Mouse (Mus musculus) ZHBTc4 (cell line): ENCODE results near the gene Zfp64.
A peak's percentile ranks its signal among the peaks of the same experiment; 100 is the strongest.

Experiments
- DNase-seq: peaks from one replicate; pipeline ENCODE4 v3.0.0-alpha.2; 2011; ENCODE audit warnings: low read depth, low spot score

Zfp64 gene

DNA sequence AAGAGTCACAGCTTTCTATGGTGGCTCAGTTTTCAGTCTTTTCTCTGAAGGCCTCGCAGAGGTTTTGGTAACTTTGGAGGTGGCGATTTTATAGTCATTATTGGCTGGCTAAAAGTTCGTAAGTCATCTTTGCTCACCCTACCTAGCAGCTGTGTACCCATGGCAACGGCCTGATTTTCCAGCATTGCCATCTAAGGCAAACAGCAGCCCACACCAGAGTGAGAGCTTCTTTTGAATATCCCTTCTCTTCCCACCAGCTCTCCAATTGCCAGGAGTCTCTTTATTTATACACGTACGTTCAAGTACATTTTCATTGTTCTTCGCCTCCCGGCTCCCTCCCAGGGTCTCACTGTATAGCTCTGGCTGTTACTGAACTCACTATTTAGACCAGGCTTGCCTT is 59.9 kb downstream of the Zfp64 start:
- no peak for DNase-seq

DNA sequence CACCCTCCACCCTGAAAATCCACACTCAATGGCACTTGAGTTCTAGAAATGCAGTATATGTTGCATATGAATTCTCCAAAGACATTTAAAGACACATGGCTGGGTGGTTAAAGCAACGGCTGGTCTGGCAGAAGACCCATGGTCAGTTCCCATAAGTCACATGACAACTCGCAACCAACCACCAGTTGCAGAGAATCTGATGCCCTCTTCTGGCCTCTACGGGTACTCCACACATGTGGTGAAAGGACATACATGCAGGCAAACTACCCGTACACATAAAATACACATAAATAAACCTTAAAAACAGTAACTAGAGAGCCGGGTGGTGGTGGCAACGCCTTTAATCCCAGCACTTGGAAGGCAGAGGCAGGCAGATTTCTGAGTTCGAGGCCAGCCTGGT is 60.6 kb downstream of the Zfp64 start:
- peak; percentile 90 for DNase-seq

DNA sequence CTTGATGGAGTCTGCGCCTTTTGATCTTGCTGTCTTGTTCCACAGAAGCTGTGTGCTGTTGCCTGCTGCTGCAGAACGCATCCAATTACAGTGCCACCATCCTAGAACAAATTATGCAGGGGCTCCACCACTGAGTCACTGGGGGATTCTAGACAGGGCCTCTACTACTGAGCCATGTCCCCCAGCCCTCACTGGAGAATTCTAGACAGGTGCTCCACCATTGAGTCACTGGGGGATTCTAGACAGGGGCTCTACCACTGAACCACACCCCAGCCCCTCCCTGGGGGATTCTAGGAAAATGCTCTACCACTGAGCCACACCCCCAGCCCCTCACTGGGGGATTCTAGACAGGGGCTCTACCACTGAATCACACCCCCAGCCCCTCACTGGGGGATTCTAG is 63.3 kb downstream of the Zfp64 start:
- DNase-seq = no peak

DNA sequence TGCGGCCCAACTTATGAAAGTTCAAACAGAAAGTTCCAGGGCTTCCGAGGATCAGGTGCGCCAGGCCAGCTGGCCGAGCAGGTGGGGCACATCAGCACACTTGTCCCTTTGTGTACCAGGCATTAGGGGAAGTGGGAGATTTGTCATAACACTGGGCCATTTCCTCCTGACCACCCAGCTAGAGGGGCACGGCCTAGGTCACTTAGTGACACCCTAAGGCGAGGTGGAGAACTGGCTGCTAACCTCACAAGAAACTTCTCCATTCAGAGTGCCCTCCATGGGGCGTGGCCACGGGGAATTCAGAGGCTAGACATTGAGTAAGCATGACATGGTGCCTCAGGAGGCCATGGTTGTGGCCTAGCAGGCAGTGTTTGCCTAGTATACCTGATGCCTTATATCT is 70.7 kb downstream of the Zfp64 start:
- DNase-seq = peak; percentile 78

DNA sequence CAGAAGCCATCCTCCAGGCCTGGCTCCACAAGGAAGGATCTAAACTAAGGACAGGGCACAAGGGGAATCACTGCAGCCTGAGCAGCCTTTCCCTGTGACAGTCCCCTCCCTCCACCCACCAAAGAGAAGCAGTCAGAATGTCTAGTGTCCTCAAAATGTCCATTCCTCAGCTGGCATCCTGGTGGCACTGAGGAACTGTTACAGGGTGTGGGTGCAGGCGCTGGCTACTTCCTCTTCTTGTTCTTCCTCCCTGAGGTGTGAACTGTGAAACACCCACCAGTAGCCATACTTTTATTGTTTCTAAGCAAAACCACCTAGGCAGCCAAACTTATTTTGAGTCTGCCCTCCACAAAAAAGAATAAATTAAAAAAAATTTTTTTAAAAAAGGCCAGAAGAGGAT is 72.4 kb downstream of the Zfp64 start:
- no peak for DNase-seq

DNA sequence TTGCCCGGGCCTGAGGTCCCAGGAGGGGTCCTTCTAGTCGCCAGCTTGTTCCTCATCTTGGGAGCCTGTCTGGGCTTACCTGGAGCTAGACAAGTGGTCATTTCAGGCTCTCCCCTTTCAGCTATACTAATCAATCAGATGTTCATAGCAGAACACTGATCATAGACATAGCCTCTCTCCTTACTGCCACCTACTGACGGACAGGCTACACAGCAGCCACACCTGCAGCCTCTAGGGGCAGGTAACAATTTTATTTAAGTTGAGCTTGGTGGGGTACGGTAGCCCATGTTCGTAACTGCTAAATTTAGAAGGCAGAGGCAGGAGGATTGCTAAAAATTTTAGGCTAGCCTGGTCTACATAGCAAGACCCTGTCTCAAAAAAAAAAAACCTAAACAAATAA is 73.5 kb downstream of the Zfp64 start:
- peak; percentile 67 for DNase-seq

DNA sequence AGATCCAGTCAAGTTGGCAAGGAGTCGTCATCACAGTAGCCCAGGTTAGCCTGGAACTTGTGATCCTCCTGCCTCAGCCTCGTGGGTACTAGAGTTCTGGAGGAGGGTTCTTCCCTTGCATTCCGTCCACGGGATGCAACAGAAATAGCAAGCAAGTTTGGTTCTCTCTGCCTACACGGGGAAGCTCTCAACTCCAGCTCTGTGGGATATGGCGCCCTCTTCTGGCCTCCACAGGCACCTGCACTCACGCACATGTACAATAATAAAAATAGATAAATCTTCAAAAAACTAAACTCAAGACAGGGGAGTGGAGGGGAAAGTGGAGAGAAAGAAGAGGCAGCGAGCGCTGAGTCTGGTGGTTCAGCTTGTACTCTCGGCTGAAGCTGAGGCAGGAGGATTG is 75.8 kb downstream of the Zfp64 start:
- DNase-seq = peak; percentile 89

DNA sequence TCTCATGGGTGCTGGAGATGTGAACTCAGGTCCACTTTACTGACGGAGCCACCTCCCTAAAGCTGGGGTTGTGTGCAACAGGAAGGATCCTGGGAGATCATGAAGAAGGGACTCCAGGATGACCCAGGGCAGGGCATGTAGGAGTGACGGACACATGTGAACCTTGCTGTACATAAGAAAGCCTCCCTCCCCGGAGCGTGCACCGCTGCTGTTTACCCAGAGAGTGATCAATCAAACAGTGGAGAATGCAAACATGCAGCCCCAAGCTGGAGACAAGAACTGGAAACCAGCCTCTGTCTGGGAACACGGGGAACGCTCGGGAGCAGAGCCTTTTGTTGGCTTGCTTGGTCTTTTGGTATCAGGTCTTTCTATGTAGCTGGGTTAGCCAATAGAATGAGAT is 76.7 kb downstream of the Zfp64 start:
- DNase-seq = no peak

DNA sequence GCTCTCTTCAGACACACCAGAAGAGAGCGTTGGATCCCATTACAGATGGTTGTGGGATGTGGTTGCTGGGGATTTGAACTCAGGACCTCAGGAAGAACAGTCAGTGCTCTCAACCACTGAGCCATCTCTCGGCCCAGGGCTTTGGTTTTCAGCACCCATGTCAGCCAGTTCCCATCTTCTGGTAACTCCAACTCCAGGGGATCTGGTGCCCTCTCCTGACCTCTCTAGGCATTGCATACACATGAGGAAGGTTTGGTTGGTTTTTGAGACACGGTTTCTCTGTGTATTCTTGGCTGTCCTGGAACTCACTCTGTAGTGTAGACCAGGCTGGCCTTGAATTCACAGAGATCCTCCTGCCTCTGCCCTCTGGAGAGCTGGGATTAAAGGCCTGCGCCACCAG is 77.2 kb downstream of the Zfp64 start:
- peak; percentile 87 for DNase-seq

DNA sequence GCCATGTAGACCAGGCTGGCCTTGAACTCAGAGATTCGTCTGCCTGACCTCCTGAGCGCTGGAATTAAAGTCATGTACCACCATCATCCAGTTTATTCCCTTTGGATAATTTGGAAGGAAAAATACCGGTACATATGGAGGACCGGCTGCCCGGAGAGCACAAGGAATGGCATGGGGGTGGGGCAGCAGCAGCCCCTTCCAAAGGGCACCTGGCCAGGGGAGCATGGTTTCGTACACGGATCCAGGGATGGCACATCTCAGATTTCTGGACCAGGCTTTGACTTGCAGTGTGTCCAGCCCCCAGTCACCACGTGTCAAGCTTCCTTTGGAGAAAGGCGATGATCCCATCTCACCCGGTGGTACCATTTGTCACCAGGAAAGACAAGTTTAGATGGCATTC is 78.8 kb downstream of the Zfp64 start:
- no peak for DNase-seq

DNA sequence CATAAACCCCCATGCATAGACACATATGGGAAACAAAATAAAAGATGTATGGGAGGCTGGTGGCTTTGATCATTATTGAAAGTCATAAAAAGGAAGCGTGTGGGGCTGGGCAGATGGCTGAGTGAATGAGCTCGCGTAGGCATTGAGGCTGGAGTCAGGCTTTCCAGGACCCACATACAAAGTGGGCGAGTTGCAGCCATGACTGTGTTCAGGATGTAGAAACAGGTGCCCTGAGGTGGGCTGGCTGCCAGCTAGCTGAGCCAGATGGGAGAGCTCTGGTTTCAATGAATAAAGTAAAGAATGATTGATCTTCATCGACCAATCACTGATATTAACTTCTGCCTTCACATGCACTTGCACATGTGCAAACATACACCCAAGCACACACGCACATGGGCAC is 80.9 kb downstream of the Zfp64 start:
- no peak for DNase-seq

DNA sequence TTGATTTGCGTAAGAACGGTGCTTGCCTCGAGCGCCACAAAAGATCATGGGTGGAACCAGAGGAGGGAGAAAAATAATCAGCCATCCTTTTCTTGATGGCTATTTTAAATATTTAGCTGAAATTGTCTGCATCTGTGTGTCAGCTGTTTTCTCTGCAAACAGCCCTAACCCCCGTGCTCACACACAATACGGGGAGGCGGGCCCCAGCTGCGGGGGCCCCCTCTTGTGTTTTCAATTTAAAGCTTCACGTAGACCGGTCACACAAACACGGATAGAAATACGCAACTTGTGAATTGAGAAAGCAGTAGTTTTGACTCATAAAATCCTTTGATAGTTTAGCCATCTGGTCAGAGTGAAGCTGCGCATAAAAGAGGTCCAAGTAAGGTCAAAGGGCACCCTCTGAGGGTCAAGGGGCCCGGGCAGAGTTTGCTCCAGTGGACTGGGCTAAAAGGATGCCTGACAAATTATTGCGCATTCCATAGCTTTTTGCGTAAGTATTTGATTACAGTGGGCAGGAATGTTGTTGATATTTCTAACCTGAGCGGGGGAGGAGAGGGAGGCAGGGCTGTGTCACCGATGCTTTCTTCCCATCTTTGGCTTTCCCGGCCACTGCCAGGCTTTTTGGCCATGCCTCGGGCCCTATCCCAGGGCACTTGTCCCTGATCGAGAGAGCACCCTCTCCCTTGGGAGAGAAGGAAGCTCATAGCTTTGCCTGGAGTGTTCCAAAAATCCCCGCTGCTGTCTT is 83.4 kb downstream of the Zfp64 start:
- no peak for DNase-seq

DNA sequence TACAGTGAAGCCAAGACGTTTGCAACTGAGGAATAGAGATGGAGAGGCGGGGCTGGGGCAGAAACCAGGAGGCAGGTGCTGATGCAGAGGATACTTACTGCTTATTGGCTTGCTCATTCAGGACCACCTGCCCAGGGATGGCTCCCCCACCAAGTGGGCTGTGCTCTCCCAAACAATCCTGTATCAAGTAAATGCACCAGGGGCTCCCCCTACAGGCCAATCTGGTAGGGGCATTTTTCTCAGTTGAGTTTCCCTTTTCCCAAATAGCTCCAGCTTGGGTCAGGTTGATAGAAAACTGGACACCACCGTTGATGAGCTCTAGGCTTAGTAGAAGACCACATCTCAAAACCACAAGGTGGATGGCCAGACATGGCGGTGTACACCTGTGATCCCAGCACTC is 84.9 kb downstream of the Zfp64 start:
- peak; percentile 77 for DNase-seq

DNA sequence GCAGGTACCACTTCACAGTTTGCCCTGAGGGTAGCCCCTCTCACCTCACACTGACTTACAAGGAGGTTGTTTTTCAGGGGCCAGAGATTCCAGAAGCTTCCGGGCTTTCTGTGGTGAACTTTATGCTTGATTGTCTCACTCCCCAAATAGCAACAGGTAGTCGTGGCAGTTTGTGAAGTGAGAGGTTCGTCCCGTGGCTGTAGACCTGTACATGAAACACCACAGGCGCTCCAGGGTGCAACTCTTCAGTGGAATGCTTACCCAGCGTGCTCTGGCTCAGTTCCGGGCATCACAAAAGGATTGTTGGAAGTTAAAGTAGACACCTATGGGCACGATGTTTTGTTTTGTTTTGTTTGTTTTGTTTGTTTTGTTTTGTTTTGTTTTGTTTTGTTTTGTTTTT is 88.4 kb downstream of the Zfp64 start:
- peak; percentile 59 for DNase-seq

DNA sequence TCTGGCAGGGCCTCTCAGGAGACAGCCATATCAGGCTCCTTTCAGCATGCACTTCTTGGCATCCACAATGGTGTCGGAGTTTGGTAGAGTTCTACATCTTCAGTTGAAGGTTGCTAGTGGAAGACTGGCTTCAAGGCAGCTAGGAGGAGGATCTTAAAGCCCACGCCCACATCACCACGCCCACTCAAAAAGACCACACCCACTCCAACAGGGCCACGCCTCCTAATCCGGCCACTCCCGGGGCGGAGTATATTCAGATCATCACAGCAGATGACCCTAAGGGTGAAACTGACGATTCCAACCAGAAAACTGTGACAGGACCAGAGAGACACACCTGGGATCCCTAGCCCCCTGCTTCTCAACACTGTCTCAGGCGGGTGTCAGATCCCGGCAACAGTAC is 89.0 kb downstream of the Zfp64 start:
- DNase-seq = peak; percentile 91

DNA sequence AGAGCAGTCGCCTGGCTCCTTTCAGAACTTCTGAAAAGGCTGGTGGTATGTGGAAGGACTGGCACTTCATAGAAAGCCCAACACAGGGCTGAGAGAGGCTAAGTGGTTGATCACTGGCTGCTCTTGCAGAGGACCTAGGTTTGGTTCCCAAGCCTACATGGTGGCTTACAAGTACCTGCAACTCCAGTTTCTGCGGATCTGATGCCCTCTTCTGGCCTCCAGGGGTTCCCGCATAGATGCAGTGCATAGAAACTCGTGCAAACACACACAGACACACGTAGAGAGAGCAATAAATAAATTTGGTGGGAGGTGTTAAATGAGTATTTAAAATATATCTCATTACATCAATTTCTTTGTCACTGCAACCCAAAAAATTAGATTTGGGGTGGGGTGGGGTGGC is 90.5 kb downstream of the Zfp64 start:
- no peak for DNase-seq

DNA sequence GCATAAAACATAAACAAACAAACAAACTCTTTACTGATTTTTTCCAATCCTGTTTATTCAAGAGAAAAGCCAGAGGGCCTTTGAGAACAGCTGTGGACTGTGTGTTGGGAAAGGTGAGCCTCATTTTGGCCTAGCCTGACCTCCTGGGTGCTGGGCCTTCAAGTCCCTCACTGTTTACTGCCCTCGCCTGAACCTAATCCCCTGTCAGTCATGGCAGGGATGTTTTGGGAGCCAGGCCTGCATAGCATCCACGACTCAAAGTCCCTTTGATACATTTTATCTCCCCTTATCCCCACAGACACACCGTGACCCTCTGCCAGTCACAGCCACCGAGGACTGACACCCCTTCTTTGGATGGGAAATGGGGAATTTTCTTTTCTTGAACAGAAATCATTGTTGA is 92.7 kb downstream of the Zfp64 start:
- no peak for DNase-seq

DNA sequence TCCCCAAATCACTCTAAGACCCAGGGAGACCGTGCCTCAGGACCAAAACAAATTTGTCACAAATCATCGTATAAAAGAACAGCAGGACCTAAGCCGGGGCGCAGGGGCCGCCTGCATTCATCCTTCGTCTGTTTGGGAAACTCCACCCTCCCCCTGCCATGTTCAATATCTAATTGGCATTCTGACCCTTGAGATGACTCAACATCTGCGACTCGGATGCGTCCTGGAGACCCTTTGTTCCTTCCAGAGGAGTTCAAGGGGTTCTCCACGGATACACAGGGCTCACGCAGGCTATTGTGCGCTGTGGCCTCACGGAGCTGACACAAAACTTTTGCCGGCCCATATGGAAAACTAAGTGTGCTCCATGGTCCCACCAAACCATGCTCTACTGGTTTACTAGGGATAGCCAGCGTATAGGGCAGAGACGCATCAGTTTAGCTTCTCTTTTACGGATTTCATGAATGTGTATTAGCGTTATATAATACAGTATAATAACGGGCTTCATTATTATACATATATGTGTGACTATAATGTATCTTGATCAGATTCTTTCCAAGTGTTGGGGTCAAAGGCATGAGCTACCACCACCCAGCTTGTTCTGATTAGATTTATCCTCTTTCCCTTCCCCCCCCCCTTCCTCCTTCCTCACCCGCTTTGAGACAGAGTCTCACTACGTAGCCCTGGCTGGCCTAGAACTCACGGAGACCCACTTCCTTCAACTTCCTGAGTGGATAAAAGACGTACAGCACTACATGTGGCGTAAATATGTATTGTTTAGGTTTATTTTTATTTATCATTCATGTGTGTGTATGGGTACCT is 94.3 kb downstream of the Zfp64 start:
- DNase-seq = no peak

DNA sequence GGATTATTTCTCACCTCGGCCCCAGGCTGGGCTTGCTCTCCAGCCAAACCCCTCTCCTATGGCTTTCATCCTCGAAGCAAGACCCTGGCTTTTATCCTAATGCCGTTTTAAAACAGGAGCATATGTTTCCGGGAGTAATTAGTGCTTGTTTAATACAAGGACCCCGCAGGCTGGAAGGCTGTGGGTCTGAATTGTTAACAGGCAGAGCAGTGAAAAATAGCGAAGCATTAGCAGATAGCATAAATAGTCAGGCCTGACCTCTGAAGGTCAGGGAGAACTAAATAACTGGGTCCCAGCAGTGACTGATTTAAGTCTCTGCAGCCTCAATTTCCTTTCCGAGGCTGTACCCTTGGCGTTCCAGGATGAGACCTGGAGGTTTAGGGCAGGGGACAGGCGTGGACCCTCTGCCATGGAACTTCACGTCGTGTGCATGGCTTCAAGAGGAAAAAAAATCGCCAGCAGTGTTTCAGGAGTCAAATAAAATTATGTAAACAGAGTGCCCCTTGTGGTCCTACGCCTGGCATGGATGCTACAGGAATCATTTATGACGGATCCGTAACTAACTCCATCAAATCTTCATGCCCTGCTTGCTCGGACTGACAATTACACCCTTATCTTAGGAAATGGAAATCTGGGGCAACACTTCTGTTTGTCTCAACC is 95.2 kb downstream of the Zfp64 start:
- DNase-seq = no peak

DNA sequence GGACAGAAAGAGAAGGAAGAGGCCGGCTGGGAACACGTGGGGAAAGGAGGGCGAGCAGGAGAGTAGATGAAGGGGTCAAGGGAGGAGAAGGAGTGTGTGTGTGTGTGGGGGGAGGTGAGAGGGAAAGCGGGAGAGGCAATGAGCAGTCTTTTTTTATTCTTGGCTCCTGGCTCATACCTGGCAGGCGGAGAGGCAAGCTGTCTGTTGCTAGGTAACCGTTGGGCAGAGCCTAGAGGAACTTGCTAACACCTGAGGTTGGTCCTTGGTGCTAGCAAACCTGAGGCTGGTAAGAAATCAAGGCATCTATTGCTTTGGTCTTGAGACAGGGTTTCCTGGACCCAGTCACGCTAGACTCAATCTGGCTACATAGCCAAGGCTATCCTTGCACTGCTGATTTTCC is 98.7 kb downstream of the Zfp64 start:
- no peak for DNase-seq

DNA sequence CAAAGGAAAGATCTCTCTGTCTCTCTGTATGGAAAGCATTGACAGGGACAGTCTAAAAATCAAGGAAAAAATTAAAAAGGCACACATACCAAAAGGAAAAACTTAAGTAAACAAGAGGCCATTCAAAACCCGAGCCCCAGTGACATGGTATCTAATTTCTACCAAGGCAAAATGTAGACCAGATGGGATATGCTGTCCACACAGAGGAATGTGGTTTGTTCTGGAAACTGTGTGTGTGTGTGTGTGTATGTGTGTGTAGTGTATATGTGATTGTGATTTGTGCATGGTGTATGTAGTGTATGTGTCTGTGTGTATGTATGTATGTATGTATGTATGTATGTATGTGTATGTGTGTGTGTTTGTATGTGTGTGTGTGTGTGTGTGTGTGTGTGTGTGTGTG is 100.6 kb downstream of the Zfp64 start:
- DNase-seq = no peak

DNA sequence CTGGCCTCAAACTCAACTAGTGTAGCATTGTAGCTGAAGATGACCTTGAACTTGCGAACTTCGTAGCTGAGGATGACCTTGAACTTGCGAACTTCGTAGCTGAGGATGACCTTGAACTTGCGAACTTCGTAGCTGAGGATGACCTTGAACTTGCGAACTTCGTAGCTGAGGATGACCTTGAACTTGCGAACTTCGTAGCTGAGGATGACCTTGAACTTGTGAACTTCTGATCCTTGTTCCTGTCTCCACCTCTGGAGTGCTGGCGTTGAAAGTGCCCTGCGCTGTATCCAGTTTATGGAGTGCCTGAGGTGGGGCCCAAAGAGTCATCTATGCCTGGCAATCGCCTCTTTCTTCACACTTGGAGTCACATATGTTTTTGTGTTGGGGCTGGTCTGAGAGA is 101.5 kb downstream of the Zfp64 start:
- peak; percentile 46 for DNase-seq

DNA sequence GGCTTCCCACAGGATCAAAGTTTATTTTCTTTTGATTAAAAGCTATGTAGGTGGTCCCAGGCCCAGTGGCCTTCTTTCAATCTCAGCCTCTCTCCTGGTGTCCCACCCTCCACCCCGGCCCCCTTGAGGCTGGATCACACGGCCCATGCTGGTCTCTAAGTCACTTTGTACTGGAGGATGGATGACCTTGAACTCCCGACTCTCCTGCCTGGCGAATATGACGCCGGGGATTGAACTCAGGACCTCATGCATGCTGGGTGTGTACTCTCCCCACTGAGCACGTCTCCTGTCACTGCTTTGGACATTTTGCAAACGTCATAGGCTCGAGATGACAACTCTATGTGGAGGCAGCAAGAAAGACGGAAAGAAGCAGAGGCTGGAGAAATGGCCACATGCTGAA is 103.8 kb downstream of the Zfp64 start:
- no peak for DNase-seq
